Mouse (Mus musculus) embryonic facial prominence, embryonic 12.5 days (tissue): ENCODE results near the gene Gabpa. TPM values are rescaled to one million over a fixed set of nuclear protein-coding genes. Genes with fewer than 3 reads are reported as not detected.
A peak's percentile ranks its signal among the peaks of the same experiment; 100 is the strongest.

Experiments used
- ATAC-seq: fragments of 200-750 bp; cut with Nextera tagmentation; 2 replicates; pipeline ENCODE4 v1.8.0; 2017; ENCODE audit not compliant: insufficient number of reproducible peaks, insufficient read depth, low FRiP score, low TSS enrichment
- H3K27ac ChIP-seq: fragments of 300-500 bp; sonication (generic); 2 replicates; pipeline ENCODE4 v1.5.1; 2016; ENCODE audit warnings: mild to moderate bottlenecking
- H3K27me3 ChIP-seq: fragments of 300-500 bp; sonication (generic); 2 replicates; pipeline ENCODE4 v1.6.1; 2016; ENCODE audit warnings: mild to moderate bottlenecking, moderate library complexity
- H3K36me3 ChIP-seq: fragments of 300-500 bp; sonication (generic); 2 replicates; pipeline ENCODE4 v1.6.1; 2016; ENCODE audit warnings: mild to moderate bottlenecking
- H3K4me1 ChIP-seq: fragments of 300-500 bp; sonication (generic); 2 replicates; pipeline ENCODE4 v1.6.1; 2016
- H3K4me2 ChIP-seq: fragments of 300-500 bp; sonication (generic); replicated peaks from 2 replicates; pipeline ENCODE4 v1.6.1; 2016; ENCODE audit warnings: mild to moderate bottlenecking, moderate library complexity
- H3K4me3 ChIP-seq: fragments of 300-500 bp; sonication (generic); 2 replicates; pipeline ENCODE4 v1.5.1; 2016; ENCODE audit warnings: mild to moderate bottlenecking
- H3K9ac ChIP-seq: fragments of 300-500 bp; sonication (generic); 2 replicates; pipeline ENCODE4 v1.6.1; 2016; ENCODE audit warnings: mild to moderate bottlenecking, moderate library complexity
- H3K9me3 ChIP-seq: fragments of 300-500 bp; sonication (generic); 2 replicates; pipeline ENCODE4 v1.6.1; 2016; ENCODE audit warnings: mild to moderate bottlenecking, moderate library complexity
- WGBS: fragments of 180-500 bp; shearing (Covaris S2); methylation state at CpG from one replicate; pipeline ENCODE4 v1.1.7; 2016; 5-methylcytosine and 5-hydroxymethylcytosine counted together
- polyA plus RNA-seq: library from polyadenylated mRNA; unstranded; fragments of >200 nt; fragmentation: Nextera tagmentation; extraction: Ambion mirVana; gene quantifications from 2 replicates; pipeline ENCODE4 v1.2.1, GENCODE M21; 2016

The Gabpa gene
- polyA plus RNA-seq, 1 experiment from 2014 or later = 41.7 TPM

DNA sequence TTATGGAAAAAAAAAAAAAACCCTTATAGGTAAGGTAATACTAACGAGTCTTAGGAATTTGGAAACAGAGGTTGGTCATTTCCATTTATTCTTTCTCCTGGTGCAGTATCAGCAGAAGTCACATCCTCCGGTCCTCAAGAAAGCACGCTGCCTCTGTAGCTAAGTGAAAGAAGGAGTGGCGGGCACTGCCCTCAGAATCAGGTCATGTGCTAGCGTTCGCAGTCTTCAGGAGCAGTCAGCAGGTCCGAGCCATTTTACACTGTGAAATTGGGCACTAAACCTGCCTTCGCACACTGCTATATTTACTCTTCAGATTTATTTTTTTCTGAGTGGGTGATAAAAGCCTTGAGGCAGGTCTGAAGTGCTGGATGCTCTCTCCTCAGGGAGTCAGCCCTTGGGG, 20.9 kb upstream of the Gabpa start:
- H3K27me3 ChIP-seq = no peaks in the 10 kb centered on the region
- no peak overlapping the region for H3K9ac ChIP-seq
- H3K9me3 ChIP-seq = no peaks in the 10 kb centered on the region

GRCm38 (mm10) chr16:84814511-84814910, 20.2 kb upstream of the Gabpa start:
- no peaks in the 10 kb centered on the region for H3K27me3 ChIP-seq
- no peak for ATAC-seq
- 71% methylated on average over 8 of the region's 8 CpGs for WGBS
- H3K36me3 ChIP-seq = no peaks in the 10 kb centered on the region
- no peaks in the 10 kb centered on the region for H3K9me3 ChIP-seq
- no peak overlapping the region for H3K9ac ChIP-seq
- H3K4me2 ChIP-seq = no peak overlapping the region
- H3K4me1 ChIP-seq = no peaks in the 10 kb centered on the region
- H3K27ac ChIP-seq = no peak overlapping the region
- no peak overlapping the region for H3K4me3 ChIP-seq

More for the DNA sequence above, 20.9 kb upstream of the Gabpa start:
- H3K4me1 ChIP-seq = no peaks in the 10 kb centered on the region
- 79% methylated on average over 8 of the region's 8 CpGs for WGBS
- no peak for ATAC-seq
- H3K4me2 ChIP-seq = no peak overlapping the region
- no peak overlapping the region for H3K4me3 ChIP-seq
- no peak overlapping the region for H3K27ac ChIP-seq
- H3K36me3 ChIP-seq = no peaks in the 10 kb centered on the region

DNA sequence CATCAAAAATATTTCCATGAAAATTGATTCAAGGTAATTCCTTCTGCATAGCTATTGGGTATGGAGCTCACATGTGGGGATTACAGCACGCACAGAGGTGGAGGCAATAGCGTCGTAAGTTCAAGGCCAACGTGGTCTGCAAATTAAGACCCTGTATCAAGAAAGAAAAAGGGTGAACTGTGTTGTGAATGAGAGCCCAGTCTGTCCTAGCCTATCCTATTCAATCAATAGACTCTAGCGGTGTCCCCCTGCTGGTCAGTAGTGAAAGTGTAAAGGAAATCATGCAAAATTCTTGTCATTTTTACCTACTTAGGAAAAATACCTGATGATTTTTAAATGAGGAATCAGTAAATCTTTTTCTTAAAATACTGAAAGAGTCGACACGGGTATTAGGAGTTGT, 17.3 kb upstream of the Gabpa start:
- no peaks in the 10 kb centered on the region for H3K27me3 ChIP-seq
- no peak overlapping the region for H3K9ac ChIP-seq
- H3K4me1 ChIP-seq = no peaks in the 10 kb centered on the region
- H3K36me3 ChIP-seq = no peaks in the 10 kb centered on the region
- H3K4me2 ChIP-seq = no peak overlapping the region
- 33% methylated on average over 7 of the region's 7 CpGs for WGBS
- H3K27ac ChIP-seq = no peak overlapping the region
- no peak for ATAC-seq
- no peaks in the 10 kb centered on the region for H3K9me3 ChIP-seq
- H3K4me3 ChIP-seq = no peak overlapping the region

- no peak overlapping the region for H3K27ac ChIP-seq
- 81% methylated on average over 6 of the region's 6 CpGs for WGBS
- no peak for ATAC-seq
- H3K27me3 ChIP-seq = no peaks in the 10 kb centered on the region
- H3K9me3 ChIP-seq = no peaks in the 10 kb centered on the region
- no peak overlapping the region for H3K4me2 ChIP-seq
- no peaks in the 10 kb centered on the region for H3K4me1 ChIP-seq
- H3K4me3 ChIP-seq = no peak overlapping the region
- H3K36me3 ChIP-seq = peaks cover 56% of the 10 kb centered on the region
- no peak overlapping the region for H3K9ac ChIP-seq
These were observed 9.7 kb upstream of the Gabpa start for GRCm38 (mm10) chr16:84825009-84825408.

GRCm38 (mm10) chr16:84831696-84832095, 3.0 kb upstream of the Gabpa start:
- Histone ChIP-seq H3K4me2 (no peak overlapping the region), H3K9me3 (no peaks in the 10 kb centered on the region), H3K27me3 (no peaks in the 10 kb centered on the region), H3K9ac (no peak overlapping the region), H3K4me3 (no peak overlapping the region), H3K27ac (no peak overlapping the region), H3K36me3 (peaks cover 53% of the 10 kb centered on the region), H3K4me1 (peaks cover 11% of the 10 kb centered on the region)
- WGBS = 90% methylated on average over 5 of the region's 5 CpGs
- ATAC-seq = no peak

DNA sequence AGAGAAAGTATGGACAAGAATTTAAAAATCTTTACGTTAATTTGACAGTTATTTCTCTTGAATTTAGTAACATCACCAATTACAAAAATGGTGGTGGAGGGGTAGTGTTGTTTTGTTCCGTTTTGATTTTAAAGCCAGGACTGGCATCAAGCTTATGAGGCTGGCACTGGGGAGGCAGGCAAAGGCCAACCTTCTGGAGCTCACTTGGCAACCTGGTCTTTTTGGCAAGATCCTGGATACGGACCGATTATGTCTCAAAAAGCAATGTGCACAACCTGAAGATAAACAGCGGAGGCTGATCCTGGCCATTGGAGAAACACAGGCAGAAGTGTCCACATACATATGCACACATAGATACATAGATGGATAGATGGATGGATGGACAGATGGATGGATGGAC, 2.0 kb upstream of the Gabpa start:
- Histone ChIP-seq H3K9ac (no peak overlapping the region), H3K36me3 (peaks cover 44% of the 10 kb centered on the region), H3K4me2 (no peak overlapping the region), H3K4me1 (peaks cover 14% of the 10 kb centered on the region), H3K4me3 (no peak overlapping the region), H3K9me3 (no peaks in the 10 kb centered on the region), H3K27ac (no peak overlapping the region), H3K27me3 (no peaks in the 10 kb centered on the region)
- ATAC-seq = no peak
- WGBS = 96% methylated on average over 5 of the region's 5 CpGs

DNA sequence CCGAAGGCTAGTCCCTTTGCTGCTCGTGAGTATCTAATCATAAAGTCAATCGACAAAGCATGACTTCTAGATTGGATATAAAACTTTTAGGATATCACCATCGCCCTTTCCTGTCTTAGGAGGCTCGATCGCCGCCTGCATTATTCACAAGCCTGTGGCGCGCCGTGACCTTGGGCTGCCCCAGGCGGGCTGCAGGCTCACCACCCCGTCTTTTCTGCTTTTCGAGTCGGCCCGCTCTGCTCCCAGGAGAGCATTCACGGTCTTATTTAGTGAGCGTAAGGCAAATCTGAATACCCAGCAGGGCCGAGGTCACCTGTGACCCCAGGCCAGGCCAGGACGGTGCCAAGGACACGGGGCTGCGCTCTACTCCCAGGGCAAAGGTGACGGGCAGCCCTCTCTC, 381 bp upstream of the Gabpa start:
- 1% methylated on average over 22 of the region's 22 CpGs for WGBS
- Histone ChIP-seq H3K9me3 (no peaks in the 10 kb centered on the region), H3K9ac (peak overlapping the region; percentile 95), H3K36me3 (peaks cover 36% of the 10 kb centered on the region), H3K4me2 (peak overlapping the region; percentile 72), H3K27me3 (no peaks in the 10 kb centered on the region), H3K4me1 (peaks cover 14% of the 10 kb centered on the region), H3K4me3 (peak overlapping the region; percentile 92), H3K27ac (peak overlapping the region; percentile 96)
- ATAC-seq = no peak; the same call in 1 of the 2 replicates

GRCm38 (mm10) chr16:84835441-84835822, 707 bp downstream of the Gabpa start, which contains the start of gene Atp5j:
Atp5j (minus strand) TSS chr16:84835625.
- no peaks in the 10 kb centered on the region for H3K9me3 ChIP-seq
- peaks cover 31% of the 10 kb centered on the region for H3K36me3 ChIP-seq
- peak within 1 kb of the TSS; percentile 96 for H3K27ac ChIP-seq
- no peaks in the 10 kb centered on the region for H3K27me3 ChIP-seq
- under 1% methylated on average over 44 of the region's 57 CpGs for WGBS
- peaks cover 14% of the 10 kb centered on the region for H3K4me1 ChIP-seq
- peak within 1 kb of the TSS; percentile 95 for H3K9ac ChIP-seq
- peak within 1 kb of the TSS; percentile 72 for H3K4me2 ChIP-seq
- peak within 1 kb of the TSS; percentile 92 for H3K4me3 ChIP-seq
- peak; percentile 57 for ATAC-seq

- Histone ChIP-seq H3K4me1 (peaks cover 14% of the 10 kb centered on the region), H3K27me3 (no peaks in the 10 kb centered on the region), H3K36me3 (peaks cover 25% of the 10 kb centered on the region), H3K4me3 (peak overlapping the region; percentile 92), H3K9ac (peak overlapping the region; percentile 95), H3K9me3 (no peaks in the 10 kb centered on the region), H3K4me2 (peak overlapping the region; percentile 72), H3K27ac (peak overlapping the region; percentile 96)
- 7% methylated on average over 29 of the region's 29 CpGs for WGBS
- peak; percentile 12; the same call in 1 of the 2 replicates for ATAC-seq
These were observed 1.4 kb downstream of the Gabpa start for GRCm38 (mm10) chr16:84835823-84836743.

GRCm38 (mm10) chr16:84838576-84838975, 3.9 kb downstream of the Gabpa start:
- Histone ChIP-seq H3K4me1 (peaks cover 14% of the 10 kb centered on the region), H3K9ac (no peak overlapping the region), H3K4me3 (no peak overlapping the region), H3K27me3 (no peaks in the 10 kb centered on the region), H3K36me3 (peaks cover 17% of the 10 kb centered on the region), H3K27ac (no peak overlapping the region), H3K4me2 (no peak overlapping the region), H3K9me3 (no peaks in the 10 kb centered on the region)
- ATAC-seq = no peak
- 72% methylated on average over 2 of the region's 2 CpGs for WGBS

DNA sequence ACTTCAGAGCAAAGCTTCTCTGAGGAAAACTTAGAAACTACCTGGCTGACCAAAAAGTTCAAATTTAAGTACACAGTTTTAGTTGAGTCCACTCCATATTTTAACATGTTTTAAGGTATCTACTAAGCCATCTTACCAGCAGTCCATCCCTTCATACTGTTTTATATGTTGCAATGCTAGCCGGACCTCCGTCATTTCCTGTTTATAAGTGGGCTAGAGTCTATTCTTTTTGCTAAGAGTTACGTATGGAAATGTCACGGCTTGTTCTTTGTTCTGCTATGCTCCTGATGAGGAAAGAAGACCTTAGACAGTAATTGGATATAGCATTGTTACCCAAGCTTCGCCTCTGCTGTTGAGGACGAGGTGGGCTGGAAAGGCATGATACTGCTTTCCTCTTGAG, 18.8 kb downstream of the Gabpa start:
- Histone ChIP-seq H3K27ac (no peak overlapping the region), H3K9ac (no peak overlapping the region), H3K36me3 (peaks cover 64% of the 10 kb centered on the region), H3K4me2 (no peak overlapping the region), H3K4me1 (no peaks in the 10 kb centered on the region), H3K4me3 (no peak overlapping the region), H3K9me3 (no peaks in the 10 kb centered on the region), H3K27me3 (no peaks in the 10 kb centered on the region)
- 92% methylated on average over 6 of the region's 6 CpGs for WGBS
- ATAC-seq = no peak

DNA sequence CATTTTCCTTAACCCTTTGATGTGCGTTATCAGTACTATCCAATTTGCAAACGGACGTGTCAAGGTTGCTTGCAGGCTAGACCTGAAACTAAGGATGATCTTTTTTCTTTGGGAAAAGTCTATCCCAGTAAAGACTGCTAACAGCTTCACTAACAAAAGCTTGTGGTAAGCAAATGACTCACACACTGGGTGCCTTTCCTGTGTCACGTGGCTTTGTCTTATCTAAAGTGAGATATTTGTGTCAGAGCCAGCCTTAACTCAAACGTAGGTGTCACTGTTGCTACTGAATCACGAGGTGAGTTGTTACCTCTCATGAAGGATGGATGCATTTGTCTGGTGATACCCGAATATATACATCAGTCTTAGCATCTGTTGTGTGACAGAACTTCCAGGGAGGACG, 29.9 kb downstream of the Gabpa start:
- no peaks in the 10 kb centered on the region for H3K9me3 ChIP-seq
- no peak overlapping the region for H3K9ac ChIP-seq
- ATAC-seq = no peak
- H3K27ac ChIP-seq = no peak overlapping the region
- WGBS = 90% methylated on average over 8 of the region's 8 CpGs
- no peak overlapping the region for H3K4me3 ChIP-seq
- peaks cover 34% of the 10 kb centered on the region for H3K36me3 ChIP-seq
- H3K4me2 ChIP-seq = no peak overlapping the region
- no peaks in the 10 kb centered on the region for H3K27me3 ChIP-seq
- no peaks in the 10 kb centered on the region for H3K4me1 ChIP-seq
